Mouse (Mus musculus) embryo, embryonic 10 days (tissue): ENCODE data around the gene Rap1gap.

Experiments
- DNase-seq: peaks from one replicate; pipeline ENCODE4 v3.0.0-alpha.2; 2015; ENCODE audit warnings: low spot score

Gene Rap1gap

DNA sequence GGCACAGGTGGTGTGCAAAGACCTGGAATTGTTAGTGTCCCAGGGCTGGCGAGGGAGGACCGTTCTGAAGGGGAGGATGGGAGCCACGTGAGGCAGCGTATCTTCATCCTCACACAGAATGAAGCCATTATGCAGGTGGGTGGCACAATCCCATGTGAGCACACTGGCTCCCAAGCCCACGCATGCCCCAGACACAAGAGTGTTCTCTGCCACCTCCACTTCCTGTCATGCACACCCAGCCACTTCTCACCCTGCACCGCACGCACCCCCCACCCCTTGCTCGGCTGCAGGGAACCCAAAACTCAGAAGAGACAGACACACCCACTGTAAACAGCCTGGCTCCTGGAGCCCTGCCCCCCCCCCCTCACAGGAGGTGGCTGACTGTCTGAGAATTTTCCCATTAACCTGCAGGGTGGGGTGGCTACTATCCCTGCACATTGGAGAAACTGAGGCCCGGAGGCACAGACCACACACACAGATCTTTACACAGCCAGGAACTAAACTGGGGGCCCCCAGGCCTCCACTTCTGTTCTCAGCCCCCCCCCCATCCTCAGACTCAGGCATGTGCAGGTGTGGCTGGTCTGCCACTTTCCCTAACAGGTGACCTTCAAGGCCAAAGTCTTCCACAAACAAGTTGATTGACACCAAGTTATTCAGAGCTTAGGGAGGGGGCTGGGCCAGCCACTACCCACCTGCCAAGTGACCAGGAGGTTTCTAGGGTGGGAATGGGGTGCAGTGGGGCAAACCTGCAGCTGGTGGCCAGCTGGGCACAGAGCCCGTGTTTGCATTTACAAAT lies 27.8 kb downstream of the Rap1gap start:
- no peak for DNase-seq

DNA sequence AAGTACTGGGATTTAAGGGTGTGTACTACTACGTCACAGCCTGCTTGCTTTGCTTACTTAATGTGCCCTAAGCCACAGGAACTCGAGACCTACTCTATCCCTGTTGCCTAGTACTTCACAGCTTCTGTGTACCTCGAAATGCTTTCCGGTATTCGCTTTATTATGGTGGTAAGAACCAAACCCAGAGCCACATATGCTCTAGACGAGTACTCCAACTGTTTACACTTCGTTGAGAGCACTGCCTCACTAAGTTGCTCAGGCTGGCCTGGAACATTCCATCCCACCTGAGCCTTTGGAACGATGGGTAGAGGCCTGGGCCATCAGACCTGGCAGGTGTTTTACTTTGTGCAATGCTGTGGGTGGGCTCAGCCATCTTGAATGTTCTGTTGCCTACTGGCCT lies 30.8 kb downstream of the Rap1gap start:
- no peak for DNase-seq

DNA sequence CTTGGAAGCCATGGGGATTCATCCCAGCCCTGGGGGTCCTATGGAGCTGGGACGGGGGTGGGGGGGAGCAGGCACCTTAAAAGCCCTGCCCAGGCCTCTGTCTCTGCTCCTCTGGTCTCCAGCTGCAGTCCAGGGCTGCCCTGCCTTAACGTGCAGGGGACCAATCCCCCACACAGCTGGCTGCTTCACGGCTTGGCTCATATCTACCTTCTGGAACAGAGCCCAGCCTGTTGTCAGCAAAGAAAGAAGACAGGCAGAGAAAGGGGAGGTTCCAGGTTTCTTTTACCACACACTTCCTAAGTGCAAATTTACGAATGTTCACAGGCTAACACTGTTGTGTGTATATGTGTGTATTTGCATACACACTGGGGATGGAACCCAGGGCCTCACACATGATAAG lies 31.4 kb downstream of the Rap1gap start:
- no peak for DNase-seq

DNA sequence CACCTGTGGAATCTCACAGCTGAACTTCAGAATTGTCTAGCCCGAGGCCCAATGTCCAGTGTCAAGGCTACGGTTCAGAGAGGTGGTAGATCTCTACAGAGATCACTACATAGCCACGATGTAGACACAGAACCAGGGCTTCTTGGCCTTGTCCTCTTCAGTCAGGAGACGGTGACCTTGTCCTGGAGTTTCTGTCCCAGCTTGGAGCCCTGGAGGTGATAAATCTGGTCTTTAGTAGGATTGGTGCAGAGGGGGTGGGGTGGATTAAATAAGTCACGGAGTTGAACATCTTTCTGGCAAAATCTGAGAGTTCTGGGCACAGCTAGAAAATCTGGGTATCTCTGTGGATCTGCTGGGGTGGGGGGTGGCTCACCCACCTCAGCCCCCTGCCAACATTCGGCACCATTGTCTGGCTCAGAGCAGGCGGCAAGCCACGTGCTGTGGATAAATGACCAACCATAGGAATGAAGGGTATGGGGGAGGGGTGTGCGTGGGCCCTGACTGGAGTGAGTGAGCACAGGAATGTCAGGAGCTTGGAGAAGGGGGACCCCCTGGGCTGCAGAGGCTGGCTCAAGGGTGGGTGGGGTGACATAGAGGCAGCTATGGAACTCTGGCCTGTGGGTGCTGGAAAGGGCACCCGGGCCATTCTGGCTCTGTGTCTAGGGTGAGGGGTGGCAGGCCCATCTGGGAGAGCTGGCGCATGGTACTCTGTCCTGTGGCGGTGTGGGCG lies 32.8 kb downstream of the Rap1gap start:
- no peak for DNase-seq

DNA sequence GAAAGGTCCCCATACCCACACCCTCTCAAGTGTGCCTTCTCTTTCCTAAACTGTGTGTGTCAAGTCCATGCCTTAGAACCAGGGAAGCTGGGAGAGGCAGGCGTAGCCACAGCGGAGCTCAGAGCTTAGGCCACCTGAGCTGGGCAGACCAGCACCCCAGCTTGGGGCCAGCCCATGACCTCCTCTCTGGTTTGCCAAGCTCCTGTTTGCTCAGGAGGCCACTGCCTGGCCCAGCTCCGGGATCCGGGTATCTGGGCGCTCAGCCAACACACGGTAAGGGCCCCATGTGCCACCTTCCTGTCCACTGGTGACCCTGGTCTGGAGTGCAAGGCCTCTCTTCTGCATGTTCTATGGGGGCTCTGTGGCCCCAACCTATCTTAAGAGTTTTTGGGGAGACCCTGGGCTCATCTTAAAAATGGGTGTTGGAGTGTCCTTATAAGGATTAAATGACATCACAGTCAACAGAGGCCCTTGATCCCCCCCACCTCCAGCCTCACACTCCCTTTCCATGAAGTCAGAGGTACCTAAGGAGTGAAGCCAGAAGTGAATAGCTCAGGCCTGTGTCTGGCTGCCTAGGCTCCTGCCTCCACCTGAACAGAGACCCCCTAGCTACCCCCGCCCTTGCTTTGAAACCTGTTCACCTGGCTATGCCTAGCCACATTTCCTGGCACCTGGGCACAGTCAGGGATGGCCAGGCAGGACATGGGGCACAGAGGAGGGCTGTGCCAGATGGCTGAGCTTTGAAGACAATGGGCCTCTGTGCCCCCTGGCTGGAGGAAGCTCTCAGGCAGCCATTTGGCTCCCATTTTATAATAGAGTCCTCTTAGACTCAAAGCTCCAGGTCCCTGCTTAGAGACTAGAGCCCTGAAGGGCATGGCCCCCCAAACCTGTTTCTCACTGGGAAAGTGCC lies 33.8 kb downstream of the Rap1gap start:
- DNase-seq = no peak

DNA sequence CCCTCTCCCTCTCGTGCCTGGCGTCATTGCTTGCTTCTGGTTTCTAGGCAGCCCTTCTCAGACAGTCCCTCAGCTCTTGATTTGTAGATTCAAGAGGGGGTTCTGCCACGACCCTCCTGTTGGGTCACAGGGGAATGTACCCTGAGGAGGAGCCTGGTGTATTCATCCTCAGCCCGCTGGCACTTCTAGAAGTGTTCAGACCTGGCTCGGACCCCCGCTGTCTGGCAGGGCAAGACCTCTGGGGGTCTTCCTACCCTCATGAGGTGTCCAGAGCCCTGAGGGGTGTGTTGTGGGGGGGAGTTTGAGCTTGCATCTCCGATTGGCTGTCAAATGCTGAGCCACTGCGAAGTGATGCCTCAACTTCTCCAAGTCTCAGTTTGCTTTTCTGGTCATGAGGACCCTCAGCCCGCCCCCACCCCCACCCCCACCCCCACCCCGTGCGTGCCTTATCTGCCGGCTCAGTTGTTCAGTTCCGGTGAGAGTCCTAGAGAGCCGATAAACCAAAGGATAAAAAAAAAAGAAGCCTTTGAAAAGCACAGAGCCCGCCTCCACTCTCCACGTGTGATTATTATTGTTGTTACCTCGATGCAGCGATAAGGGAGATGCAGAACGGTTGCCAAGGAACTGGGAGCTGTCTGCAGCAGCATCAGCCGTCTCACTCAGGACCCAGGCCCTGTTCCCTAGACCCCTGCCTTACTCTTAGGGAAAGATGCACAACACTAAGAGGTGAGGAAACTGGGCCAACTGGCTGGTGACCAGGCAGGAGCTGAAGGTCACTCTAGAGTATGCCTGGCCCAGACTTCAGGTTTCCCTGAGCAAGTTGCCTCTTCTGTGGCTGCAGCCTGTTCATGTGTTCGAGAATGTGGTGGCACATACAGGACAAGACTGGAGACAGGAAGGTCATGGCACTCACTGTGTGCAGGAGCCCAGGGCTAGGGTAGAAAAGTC lies 35.0 kb downstream of the Rap1gap start:
- no peak for DNase-seq

DNA sequence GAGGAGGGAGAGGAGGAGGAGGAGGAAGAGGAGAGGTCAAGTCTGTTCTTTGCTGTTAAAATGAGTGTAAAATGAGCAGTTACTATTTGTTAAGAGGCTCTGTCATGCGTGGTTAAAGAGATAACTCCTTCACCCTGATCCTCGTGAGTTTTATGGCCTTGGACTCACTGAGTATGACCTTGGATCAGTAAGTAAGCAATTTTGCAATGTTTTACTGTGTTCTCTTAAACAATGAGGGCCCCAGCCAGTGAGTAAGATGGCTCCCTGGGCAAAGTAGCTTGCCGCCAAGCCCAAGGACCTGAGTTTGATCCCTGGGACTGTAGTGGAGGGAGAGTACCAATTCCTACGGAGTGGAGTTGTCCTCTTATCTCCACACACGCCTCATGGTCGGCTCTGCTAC lies 36.4 kb downstream of the Rap1gap start:
- no peak for DNase-seq

DNA sequence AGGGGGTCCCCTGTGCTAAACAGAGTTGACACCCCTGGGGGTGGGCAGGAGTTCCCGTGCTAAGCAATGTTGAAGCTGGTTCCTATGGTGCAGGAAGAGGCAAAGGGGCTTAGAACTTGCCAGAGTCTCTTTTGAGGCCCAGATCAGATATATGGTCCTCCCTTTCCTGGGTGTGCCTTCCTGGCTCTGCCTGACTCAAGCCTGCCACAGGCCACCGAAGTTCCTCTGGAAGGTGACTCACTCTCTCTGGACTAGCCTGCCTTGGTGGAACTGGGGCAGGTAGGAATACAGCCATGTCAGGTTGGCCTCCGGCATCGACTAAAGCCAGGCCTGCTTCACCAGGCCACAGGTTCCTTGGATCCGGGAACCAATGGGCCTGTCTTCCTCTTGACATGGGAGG lies 38.6 kb downstream of the Rap1gap start:
- DNase-seq = no peak

DNA sequence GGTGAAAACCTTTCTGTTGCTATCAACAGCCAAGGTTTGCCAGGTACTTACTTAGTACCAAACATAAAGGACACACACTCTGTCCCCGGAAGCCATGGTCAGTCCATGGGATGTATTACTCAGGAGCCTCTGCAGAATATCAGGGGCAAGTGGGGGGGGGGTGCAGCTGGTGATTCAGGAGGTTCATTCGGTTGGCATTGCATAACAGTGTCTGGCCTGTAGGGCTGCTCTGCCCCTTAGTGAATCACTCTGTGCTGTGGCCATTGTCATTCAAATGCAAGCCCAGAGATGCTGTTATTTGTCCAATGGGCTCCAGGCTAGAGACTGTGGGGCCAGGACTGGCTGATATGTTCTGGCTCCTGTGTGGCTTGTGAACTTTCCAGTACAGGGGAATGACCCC lies 40.0 kb downstream of the Rap1gap start:
- no peak for DNase-seq

DNA sequence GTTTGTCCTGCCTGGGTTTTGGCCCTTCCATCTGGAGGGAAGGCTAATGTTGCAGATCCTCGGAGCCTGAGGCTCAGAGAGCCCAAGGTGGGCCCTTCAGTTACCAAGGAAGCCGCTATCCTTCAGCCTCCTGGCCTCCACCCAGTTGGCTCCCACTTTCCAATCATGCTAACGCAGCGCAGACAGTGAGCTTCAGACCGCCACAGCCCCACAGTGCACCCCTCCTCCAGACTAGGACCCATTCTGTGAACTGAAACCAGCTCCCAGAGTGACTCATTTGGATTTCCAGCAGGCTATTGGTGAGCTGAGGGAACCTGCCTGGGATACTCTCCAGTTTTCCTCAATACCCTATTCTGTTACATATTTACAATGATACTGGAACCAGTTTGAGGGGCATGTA lies 40.9 kb downstream of the Rap1gap start:
- no peak for DNase-seq

DNA sequence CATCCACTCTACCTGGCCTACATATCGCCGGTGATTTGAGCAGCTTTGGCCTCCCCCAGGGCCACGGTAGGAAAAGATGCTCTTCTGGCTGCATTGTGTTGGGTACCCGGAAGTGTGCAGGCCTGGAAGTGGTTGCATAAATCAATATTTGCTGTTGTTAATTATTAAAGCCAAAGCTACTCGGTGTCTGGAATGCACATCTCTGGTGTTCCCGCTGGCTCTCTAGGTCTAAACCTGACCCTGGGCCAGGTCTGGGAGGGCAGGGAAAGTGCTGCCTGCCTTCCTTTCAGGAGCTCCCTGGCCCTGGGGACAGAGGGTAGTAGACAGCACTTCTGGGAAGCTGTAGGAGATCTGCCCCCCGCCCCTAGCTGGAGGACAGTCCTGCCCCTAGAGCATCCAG lies 42.0 kb downstream of the Rap1gap start:
- DNase-seq = no peak

DNA sequence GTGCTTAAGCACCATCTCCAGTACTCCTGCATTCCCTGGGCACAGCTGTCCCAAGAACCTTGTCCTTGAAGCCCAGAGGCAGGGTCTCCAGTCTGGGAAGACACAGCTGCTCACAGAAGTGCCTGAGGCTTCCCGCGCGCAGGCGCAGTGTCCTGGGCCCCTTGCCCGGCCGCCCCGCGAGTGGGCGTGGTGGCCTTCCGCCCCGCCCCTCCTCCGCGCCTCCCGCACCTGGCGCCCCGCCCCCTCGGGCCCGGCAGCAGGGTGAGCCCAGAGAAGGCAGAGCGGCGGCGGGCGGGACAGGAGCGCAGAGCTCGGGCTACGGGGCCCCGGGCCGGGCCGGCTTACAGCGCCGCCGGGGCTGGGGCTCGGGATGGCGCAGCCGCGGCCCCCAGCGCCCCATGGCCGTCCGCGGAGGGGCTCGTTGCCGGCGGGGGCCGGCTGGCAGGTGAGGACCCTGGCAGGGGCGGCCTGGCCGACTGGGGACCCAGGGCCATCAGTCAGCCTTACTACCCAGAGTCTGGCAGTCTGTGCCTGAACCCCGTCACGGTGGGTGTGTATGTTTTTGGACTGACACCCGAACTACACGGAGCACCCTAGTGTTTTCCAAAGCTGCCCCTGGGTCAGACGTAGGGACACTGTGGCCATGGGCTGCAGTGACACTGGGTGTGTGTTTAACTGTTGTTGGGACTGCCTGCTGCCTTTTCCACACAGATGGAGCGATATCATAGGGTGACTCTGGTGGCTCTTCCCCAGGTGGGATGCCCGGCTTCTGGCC lies 42.9 kb downstream of the Rap1gap start:
- peak; percentile 92 for DNase-seq

DNA sequence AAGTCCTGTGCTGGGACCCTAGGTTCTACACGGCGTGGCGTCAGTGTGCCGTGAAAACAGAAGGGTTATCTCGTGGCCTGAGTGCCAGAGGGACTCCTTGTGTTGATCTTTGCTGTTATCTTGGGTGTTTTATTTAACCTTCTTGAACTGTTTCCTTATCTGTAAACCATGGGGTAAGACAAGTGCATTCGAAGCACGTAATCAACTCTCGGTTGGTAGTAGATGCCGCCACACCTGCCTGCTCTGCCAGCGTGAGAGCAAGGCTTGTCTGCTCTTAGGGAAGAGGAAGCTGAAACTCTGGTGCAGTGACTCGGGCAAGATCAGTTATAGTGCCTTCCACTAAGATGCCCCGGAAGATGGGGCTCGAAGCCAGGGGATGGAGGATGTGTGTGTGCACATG lies 48.4 kb downstream of the Rap1gap start:
- no peak for DNase-seq

DNA sequence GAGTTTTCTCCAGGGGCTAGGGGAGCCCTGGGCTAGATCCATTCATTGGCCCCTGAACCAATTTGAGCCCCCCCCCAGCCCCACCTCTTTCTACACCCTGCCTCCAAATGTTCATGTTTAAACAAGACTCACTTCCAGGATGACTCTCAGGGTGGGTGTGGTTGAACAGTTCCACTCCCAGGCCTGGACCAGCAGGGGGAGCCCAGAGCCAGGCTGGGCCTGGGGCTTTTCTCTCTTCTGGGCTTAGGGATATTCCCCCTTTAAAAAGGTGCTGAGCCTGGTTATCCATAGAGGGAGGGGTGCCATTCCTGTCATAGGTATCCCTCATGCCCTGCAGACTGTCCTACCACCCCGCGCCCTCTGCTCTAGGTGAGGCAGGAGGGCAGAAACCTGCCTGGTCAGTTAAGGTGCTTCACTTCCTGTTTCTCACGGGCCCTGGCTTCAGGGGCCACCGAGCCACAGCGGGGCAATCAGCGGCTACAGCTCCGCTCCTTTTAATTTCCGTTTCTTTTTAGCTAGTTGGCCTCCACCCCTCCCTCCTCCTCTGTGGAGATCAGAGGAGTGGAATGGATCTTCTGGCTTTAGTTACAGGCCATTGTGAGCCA lies 49.6 kb downstream of the Rap1gap start:
- DNase-seq = no peak

DNA sequence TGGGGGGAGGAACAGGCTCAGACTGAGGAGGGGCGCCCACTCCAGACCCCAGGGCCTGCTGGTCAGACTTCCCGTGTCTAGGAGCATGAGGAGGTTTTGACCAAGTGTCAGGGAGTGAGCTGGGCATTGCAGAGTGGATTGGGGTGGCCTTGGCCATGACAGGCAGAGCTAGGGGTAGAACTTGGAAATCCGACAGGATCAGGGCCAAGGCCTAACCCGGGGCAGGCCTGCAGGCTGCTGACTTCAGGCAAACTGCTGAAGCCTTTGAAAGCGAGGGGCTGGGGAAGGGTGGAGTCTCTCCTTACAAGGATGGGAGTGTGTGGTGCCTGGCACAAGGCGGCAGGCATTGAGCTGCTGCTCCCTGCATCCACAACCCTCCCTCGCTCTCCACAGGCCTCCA lies 52.5 kb downstream of the Rap1gap start:
- DNase-seq = no peak

DNA sequence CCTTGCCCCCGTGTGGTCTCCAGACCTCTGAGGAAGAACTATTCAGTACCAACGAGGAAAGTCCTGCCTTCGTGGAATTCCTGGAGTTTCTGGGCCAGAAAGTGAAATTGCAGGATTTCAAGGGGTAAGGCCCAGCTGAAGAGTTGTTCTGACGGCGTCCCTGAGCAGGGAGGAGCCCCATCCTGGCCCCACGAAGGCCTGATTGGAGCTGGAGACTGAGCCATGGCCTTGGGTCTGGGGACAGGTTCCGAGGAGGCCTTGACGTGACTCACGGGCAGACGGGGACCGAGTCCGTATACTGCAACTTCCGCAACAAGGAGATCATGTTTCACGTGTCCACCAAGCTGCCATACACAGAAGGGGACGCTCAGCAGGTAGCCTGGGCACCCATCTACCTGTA lies 53.1 kb downstream of the Rap1gap start:
- DNase-seq = no peak

DNA sequence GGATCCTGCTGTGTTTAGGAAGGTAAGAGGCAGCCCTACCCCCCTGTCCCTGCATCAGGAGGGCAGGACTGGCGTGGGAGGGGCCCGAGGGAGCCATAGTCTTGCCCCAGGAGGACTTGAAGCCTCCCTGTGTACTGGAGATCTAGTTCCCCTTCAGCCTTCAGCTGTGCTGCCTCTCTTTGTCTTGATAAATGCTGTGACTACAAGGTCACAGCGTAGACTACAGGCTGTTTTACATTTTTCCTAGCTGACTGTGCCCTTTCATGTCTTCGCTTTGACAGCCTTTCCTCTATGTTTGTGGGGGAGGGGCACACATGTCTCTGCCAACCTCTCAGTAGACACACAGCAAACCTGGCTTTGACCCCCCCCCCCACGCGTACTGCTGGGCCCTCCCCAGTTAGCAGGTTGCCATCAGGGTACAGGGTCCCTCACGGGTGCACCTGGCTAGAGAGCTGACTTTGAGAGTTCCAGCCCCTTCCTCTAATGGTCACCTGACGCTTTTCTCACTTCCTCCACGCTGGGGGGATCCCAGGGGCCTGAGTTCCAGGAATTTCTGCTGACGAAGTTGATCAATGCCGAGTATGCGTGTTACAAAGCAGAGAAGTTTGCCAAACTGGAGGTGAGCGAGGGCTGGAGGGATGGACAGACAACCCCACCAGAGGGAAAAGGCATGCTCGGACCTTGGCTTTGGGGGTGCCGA lies 55.0 kb downstream of the Rap1gap start:
- DNase-seq = peak; percentile 60

DNA sequence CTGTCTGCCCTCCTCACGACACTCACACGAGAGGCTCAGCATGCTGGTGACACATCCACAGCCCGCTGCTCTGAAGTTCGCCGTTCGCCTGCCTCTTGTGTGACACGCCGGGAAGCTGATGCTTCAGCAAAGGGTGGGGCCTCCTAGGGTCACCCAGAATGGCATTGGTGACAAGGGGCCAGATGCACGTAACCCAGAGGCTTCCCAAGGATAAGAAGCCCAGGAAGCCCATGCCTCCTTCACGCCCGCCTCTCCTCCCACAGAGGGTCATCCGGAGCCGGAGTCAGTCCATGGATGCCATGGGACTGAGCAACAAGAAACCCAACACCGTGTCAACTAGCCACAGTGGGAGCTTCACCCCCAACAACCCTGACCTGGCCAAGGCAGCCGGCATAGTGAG lies 57.0 kb downstream of the Rap1gap start:
- DNase-seq = no peak

DNA sequence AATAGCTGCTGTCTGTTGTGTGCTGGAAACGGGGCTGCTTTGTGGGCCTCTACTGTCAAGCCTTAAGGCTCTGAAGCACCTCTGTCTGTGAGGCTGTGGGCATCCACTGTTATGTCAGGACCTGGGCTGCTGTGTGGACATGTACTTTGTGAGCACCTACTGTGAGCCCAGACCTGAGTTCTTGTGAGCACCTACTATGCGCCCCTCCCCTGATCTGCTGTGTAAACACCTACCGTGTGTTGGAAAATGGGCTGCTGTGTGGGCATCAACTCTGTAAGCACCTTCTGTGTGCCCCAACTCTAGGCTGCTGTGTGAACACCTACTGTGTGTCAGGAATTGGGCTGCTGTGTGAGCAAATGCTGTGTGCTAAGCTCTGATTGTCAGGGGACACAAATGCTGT lies 57.7 kb downstream of the Rap1gap start:
- DNase-seq = no peak
